Mouse (Mus musculus) myocyte (in vitro differentiated cells): ENCODE measurements at regions not wholly inside any gene's neighbourhood (a gene's known extent, or its start where the extent isn't known, plus 50 kb on each side); places are given as distances from the start of the nearest gene placed in this dataset.

Source experiments
- H3K27me3 ChIP-seq: one replicate; pipeline ENCODE4 v1.6.1; 2011; ENCODE audit not compliant: control insufficient read depth, insufficient read depth, insufficient read length
- H3K36me3 ChIP-seq: one replicate; pipeline ENCODE4 v1.6.1; 2011; ENCODE audit not compliant: control insufficient read depth, insufficient read depth
- H3K4me2 ChIP-seq: one replicate; pipeline ENCODE4 v1.6.1; 2011; ENCODE audit warnings: low read depth, control low read depth
- H3K4me3 ChIP-seq: one replicate; pipeline ENCODE4 v1.5.1; 2011; ENCODE audit warnings: mild to moderate bottlenecking, control low read depth, moderate library complexity
- H3K79me2 ChIP-seq: one replicate; pipeline ENCODE4 v1.6.1; 2011; ENCODE audit not compliant: control insufficient read depth, insufficient read depth
- H3ac ChIP-seq: one replicate; pipeline ENCODE4 v1.6.1; 2011; ENCODE audit not compliant: control insufficient read depth, insufficient read length
- CEBPB ChIP-seq: IDR thresholded peaks from 2 replicates; pipeline ENCODE4 v1.6.1; 2011; ENCODE audit warnings: mild to moderate bottlenecking, moderate library complexity; ENCODE audit not compliant: poor library complexity, insufficient read depth, severe bottlenecking
- E2F4 ChIP-seq: IDR thresholded peaks from one replicate; pipeline ENCODE4 v1.6.1; 2011; ENCODE audit warnings: mild to moderate bottlenecking, control low read depth, moderate library complexity; ENCODE audit not compliant: insufficient read depth
- MAX ChIP-seq: IDR thresholded peaks from one replicate; pipeline ENCODE4 v1.6.1; 2011; ENCODE audit warnings: low read depth, mild to moderate bottlenecking, control low read depth
- MYOD1 ChIP-seq, 3 experiments: IDR thresholded peaks; one replicate each; pipeline ENCODE4 v1.6.1; 2011; ENCODE audit warnings: control low read depth in 2 of 3, low read depth in 2 of 3, mild to moderate bottlenecking in 2 of 3, moderate library complexity in 1 of 3; ENCODE audit not compliant: insufficient read length in 2 of 3, control insufficient read depth in 1 of 3
- MYOG ChIP-seq, 3 experiments: IDR thresholded peaks; one replicate each; pipeline ENCODE4 v1.6.1; 2011; ENCODE audit warnings: control low read depth in 2 of 3, low read depth in 2 of 3, mild to moderate bottlenecking in 2 of 3; ENCODE audit not compliant: insufficient read length in 2 of 3, control insufficient read depth in 1 of 3, insufficient read depth in 1 of 3
- POLR2A ChIP-seq: IDR thresholded peaks from one replicate; pipeline ENCODE4 v1.6.1; 2011; ENCODE audit warnings: low read depth, mild to moderate bottlenecking, control low read depth, moderate library complexity; ENCODE audit not compliant: insufficient read length
- POLR2AphosphoS2 ChIP-seq: IDR thresholded peaks from one replicate; pipeline ENCODE4 v1.6.1; 2011; ENCODE audit warnings: low read depth, control low read depth; ENCODE audit not compliant: insufficient read length
- REST ChIP-seq: IDR thresholded peaks from one replicate; pipeline ENCODE4 v1.6.1; 2011; ENCODE audit warnings: mild to moderate bottlenecking, control low read depth, moderate library complexity; ENCODE audit not compliant: insufficient read depth, insufficient read length
- SRF ChIP-seq: IDR thresholded peaks from one replicate; pipeline ENCODE4 v1.6.1; 2011; ENCODE audit warnings: low read depth; ENCODE audit not compliant: control insufficient read depth, insufficient read length
- TCF12 ChIP-seq: IDR thresholded peaks from one replicate; pipeline ENCODE4 v1.6.1; 2011; ENCODE audit warnings: mild to moderate bottlenecking, control low read depth; ENCODE audit not compliant: poor library complexity, insufficient read depth, severe bottlenecking
- TCF3 ChIP-seq: IDR thresholded peaks from one replicate; pipeline ENCODE4 v1.6.1; 2011; ENCODE audit warnings: low read depth, control low read depth; ENCODE audit not compliant: insufficient read length
- USF1 ChIP-seq: IDR thresholded peaks from one replicate; pipeline ENCODE4 v1.6.1; 2011; ENCODE audit warnings: low read depth, mild to moderate bottlenecking, control low read depth, moderate library complexity

DNA sequence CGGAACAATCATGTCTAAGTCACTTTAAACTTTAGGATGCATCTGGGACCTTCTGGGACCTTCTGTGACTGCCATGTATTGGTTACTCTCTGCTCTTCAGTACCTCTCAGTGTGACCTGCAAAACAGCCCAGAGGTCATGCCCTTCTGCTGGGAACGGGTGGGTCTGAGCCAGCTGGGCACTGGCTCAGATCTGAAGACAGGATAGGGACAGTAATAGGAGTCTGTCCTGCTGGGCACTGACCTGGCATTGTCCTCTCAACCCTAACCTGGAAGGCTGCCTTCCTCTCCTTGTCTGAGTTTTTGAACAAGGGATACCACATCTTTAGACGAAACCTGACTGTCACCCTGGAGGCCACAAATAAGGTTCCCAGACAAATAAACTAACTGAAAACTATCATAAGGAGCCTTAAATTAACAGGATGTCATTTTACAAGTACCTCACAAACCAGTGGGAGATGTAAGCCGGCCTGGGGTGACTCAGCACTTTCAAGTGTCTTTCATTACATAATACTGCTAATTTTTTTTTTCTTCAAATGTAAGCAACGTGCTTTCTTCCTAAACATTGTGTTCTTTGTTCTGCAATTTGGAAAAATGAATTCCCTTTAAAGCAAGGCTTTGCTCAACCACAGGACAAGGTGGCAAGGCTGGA is 306.4 kb upstream of the Dio3 start:
- Histone ChIP-seq H3K4me3 (no peak overlapping the region), H3K79me2 (no peaks in the 10 kb centered on the region), H3ac (no peak overlapping the region), H3K27me3 (no peaks in the 10 kb centered on the region), H3K36me3 (no peaks in the 10 kb centered on the region), H3K4me2 (no peak overlapping the region)
- TF ChIP-seq REST (no peak), MYOG (IDR thresholded peaks at IDR 0.05; ENCODE audit: control insufficient read depth in 1 of 3, insufficient read depth in 1 of 3, insufficient read length in 2 of 3, low read depth in 2 of 3) (no peak), POLR2A (no peak), POLR2AphosphoS2 (no peak), E2F4 (no peak), TCF12 (no peak), CEBPB (no peak), MYOD1 (IDR thresholded peaks at IDR 0.05; ENCODE audit: control insufficient read depth in 1 of 3, insufficient read length in 2 of 3, low read depth in 2 of 3) (no peak), USF1 (no peak), TCF3 (no peak), SRF (no peak)

DNA sequence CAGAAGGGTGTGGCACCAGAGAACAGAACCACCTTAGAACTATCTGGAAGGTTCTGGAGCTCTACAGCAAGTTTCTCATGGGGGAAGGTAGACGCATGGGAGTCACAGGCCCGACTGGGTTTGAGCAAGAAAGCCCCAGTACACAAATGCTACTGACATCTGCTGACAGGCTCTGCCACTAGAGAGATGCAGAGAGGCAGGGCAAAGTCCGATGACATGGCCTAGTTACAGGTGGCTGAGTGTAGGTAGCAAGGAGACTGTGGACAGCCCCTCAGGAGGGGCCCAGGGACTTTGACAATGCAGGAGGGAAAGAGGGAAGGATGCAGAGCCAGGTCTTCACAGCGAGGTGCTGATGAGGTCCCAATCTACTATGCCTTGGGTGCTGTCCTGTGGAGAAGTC is 305.3 kb upstream of the Dio3 start:
- Histone ChIP-seq H3K4me3 (no peak overlapping the region), H3K27me3 (no peaks in the 10 kb centered on the region), H3K4me2 (no peak overlapping the region), H3ac (no peak overlapping the region), H3K36me3 (no peaks in the 10 kb centered on the region), H3K79me2 (no peaks in the 10 kb centered on the region)
- TF ChIP-seq USF1 (no peak), POLR2AphosphoS2 (no peak), CEBPB (no peak), REST (no peak), POLR2A (no peak), TCF3 (no peak)

DNA sequence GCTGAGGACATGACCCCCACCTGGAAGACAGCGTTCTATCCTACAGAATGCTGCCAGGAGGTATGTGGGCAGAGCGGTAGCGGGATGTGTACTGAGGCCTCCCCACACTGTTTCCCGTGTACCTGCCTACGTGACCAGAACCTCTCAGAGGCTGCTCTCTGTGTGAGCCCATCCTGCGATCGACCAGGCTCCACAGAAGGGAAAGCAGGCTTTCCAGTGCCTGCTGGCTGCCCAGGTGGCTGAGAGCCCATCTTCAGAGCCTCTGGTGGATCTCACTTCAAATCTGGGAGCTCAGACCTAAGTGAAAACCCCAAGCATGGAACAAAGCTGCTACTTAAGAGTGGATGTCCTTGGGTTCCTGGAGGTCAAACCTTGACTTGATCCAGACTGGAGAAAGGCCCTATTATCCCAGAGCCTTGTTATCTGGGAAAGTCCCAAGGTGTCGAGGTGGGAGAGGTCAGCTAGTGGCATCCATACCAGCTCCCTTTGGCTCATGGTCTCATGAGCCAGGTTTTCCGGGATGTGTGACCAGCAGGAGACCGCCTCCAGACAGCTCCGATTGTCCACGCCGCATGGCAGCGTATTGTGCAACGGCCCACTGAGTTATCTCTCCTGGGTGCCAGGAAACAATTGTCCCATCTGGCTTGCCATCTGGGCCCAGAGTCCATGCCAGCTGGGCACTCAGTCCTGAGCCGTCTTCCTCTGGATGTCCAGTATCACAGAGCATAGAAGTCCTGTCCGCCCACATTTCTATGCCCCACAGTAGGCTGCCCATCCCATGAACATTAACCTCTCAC is 303.5 kb upstream of the Dio3 start:
- no peak overlapping the region for H3K4me3 ChIP-seq
- no peak overlapping the region for H3ac ChIP-seq
- TF ChIP-seq MYOD1 (IDR thresholded peaks at IDR 0.05; ENCODE audit: control insufficient read depth in 1 of 3, insufficient read length in 2 of 3, low read depth in 2 of 3) = no peak
- TF ChIP-seq TCF12 = no peak
- no peak for TF ChIP-seq USF1
- no peak for TF ChIP-seq POLR2A
- TF ChIP-seq REST = no peak
- TF ChIP-seq POLR2AphosphoS2 = no peak
- TF ChIP-seq MYOG (IDR thresholded peaks at IDR 0.05; ENCODE audit: control insufficient read depth in 1 of 3, insufficient read depth in 1 of 3, insufficient read length in 2 of 3, low read depth in 2 of 3) = no peak
- no peak for TF ChIP-seq TCF3
- TF ChIP-seq MAX = no peak
- TF ChIP-seq E2F4 = no peak
- no peak for TF ChIP-seq SRF
- no peak for TF ChIP-seq CEBPB
- no peaks in the 10 kb centered on the region for H3K36me3 ChIP-seq
- H3K79me2 ChIP-seq = no peaks in the 10 kb centered on the region
- no peaks in the 10 kb centered on the region for H3K27me3 ChIP-seq
- H3K4me2 ChIP-seq = no peak overlapping the region

DNA sequence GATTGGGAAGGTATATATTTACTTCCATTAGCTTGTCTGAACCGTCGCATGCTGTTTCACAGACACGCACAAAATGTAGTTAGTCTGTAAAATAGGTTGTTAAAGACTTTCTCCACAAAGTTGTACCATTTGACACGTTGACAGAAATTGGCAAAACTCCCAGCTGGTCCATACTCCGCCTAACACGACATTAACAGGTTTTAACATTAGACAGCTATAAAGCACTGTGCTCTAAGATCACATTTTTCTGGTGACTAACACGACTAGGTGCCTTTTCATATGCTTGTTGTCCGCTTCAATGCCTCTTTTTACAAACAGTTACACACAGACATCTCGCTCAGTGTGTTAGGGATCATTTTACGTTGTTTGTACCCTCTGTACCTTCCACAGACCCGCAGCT is 294.2 kb upstream of the Dio3 start:
- Histone ChIP-seq H3ac (no peak overlapping the region), H3K27me3 (peaks cover 5% of the 10 kb centered on the region), H3K79me2 (no peaks in the 10 kb centered on the region), H3K36me3 (no peaks in the 10 kb centered on the region), H3K4me2 (no peak overlapping the region), H3K4me3 (no peak overlapping the region)
- no peak for TF ChIP-seq TCF3
- TF ChIP-seq TCF12 = no peak
- TF ChIP-seq POLR2AphosphoS2 = no peak
- no peak for TF ChIP-seq POLR2A
- TF ChIP-seq MAX = no peak
- TF ChIP-seq E2F4 = no peak
- no peak for TF ChIP-seq CEBPB
- TF ChIP-seq SRF = no peak
- TF ChIP-seq MYOD1 (IDR thresholded peaks at IDR 0.05; ENCODE audit: control insufficient read depth in 1 of 3, insufficient read length in 2 of 3, low read depth in 2 of 3) = no peak
- TF ChIP-seq MYOG (IDR thresholded peaks at IDR 0.05; ENCODE audit: control insufficient read depth in 1 of 3, insufficient read depth in 1 of 3, insufficient read length in 2 of 3, low read depth in 2 of 3) = no peak
- no peak for TF ChIP-seq USF1
